Comparison of ENCODE assay signal across 25 mouse cellular contexts in genomic region chr11:85248151-85248550, GRCm38 (mm10). TPM values are rescaled to one million over a fixed set of nuclear protein-coding genes. Genes with fewer than 3 reads are reported as not detected.
A peak's percentile ranks its signal among the peaks of the same experiment; 100 is the strongest.
DNase-seq lines count a peak whose midpoint lies in the region; ATAC-seq and TF ChIP-seq lines count a peak whose summit lies in the region.
"Had no signal": no experiment of that assay in that cellular context is flagged by ENCODE, and none has a peak within 500 bp of the region (broad histone marks: within the 10 kb centered on the region; RNA-seq: fewer than 3 reads in every experiment).

No protein-coding gene starts in this region.

- H3K9ac ChIP-seq in ES-Bruce4 (ENCODE audit: low read depth, poor library complexity, severe bottlenecking) (no peak overlapping the region), ES-E14 (ENCODE audit: insufficient read depth, low read depth, low read length, poor library complexity, severe bottlenecking) (no peak overlapping the region; the same call in 1 of the 2 replicates)
- H3K9ac ChIP-seq: embryonic facial prominence, embryonic 13.5 days; embryonic facial prominence, embryonic 15.5 days; forebrain, embryonic 12.5 days had no signal

- no peak for TF ChIP-seq CTCF in ES-Bruce4 (IDR thresholded peaks at IDR 0.05; ENCODE audit: low read depth, low read length)

- H3K4me1 ChIP-seq in ES-Bruce4 (ENCODE audit: control insufficient read depth, insufficient read depth, low read length) (peaks cover 3% of the 10 kb centered on the region), ES-E14 (ENCODE audit: control insufficient read depth in 2 of 2, insufficient read depth in 2 of 2, low read length in 2 of 2, poor library complexity in 1 of 2) (peaks cover 0 to 12% of the 10 kb centered on the region in 2 experiments; a peak in 2 of 4 replicates)
- H3K4me1 ChIP-seq: embryonic facial prominence, embryonic 13.5 days; embryonic facial prominence, embryonic 15.5 days; forebrain, embryonic 10.5 days; forebrain, embryonic 12.5 days had no signal

- H3K36me3 ChIP-seq in ES-Bruce4 (ENCODE audit: control insufficient read depth, insufficient read depth, low read length, poor library complexity, severe bottlenecking) (no peaks in the 10 kb centered on the region), ES-E14 (ENCODE audit: control insufficient read depth, insufficient read depth, low read length, poor library complexity, severe bottlenecking) (no peaks in the 10 kb centered on the region)
- H3K36me3 ChIP-seq: embryonic facial prominence, embryonic 13.5 days; embryonic facial prominence, embryonic 15.5 days; forebrain, embryonic 10.5 days; forebrain, embryonic 12.5 days had no signal

- H3K27ac ChIP-seq in ES-Bruce4 (ENCODE audit: insufficient read depth, low read length) (peak overlapping the region; percentile 42; the same call in 1 of the 2 replicates), ES-E14 (ENCODE audit: insufficient read depth, low read depth, low read length, poor library complexity, severe bottlenecking) (peak overlapping the region; percentile 57)
- H3K27ac ChIP-seq: embryonic facial prominence, embryonic 13.5 days; embryonic facial prominence, embryonic 15.5 days; forebrain, embryonic 10.5 days; forebrain, embryonic 12.5 days had no signal

- in situ Hi-C loops in ES-E14 (cut with MboI; ENCODE audit: low sequenced_read_pairs in 2 of 2, unreplicated experiment in 2 of 2): no loop called here

- DNase-seq in ES-E14 (ENCODE audit: low read depth, low spot score) (no peak), ZHBTc4 (ENCODE audit: low read depth, low spot score) (peak; percentile 76)
- no peak for DNase-seq in kidney, adult 11 months
- no peak for DNase-seq in ovary, postnatal 36 days (ENCODE audit: low spot score)
- DNase-seq in kidney, postnatal 4 days: no peak
- DNase-seq: adrenal gland, adult 2 months; adrenal gland, postnatal 10 days; adrenal gland, postnatal 25 days; B cell, adult 2 months; cerebellum, adult 11-12 months; cerebellum, adult 2 months; cerebellum, adult 9-10 months; cerebellum, postnatal 10 days; cerebellum, postnatal 25 days had no signal

- TF ChIP-seq POLR2A in ES-Bruce4 (IDR thresholded peaks at IDR 0.05; ENCODE audit: insufficient read depth, low read length): no peak

- H3K27me3 ChIP-seq in ES-Bruce4 (ENCODE audit: control insufficient read depth, insufficient read depth, low read length, poor library complexity, severe bottlenecking): no peaks in the 10 kb centered on the region
- H3K27me3 ChIP-seq: CH12.LX; embryonic facial prominence, embryonic 13.5 days; embryonic facial prominence, embryonic 15.5 days; forebrain, embryonic 12.5 days had no signal

- peak; percentile 48 for ATAC-seq in megakaryocyte, adult 5-6 weeks (ENCODE audit: poor library complexity, severe bottlenecking)
- ATAC-seq: CD4-positive, CD25-positive, alpha-beta regulatory T cell, adult 4 months; forebrain, embryonic 14.5 days; forebrain, embryonic 16.5 days had no signal

- TF ChIP-seq EP300 in ES-Bruce4 (IDR thresholded peaks at IDR 0.05; ENCODE audit: insufficient read depth, low read depth, low read length): peak; percentile 62; the same call in 1 of the 2 replicates

- H3K4me3 ChIP-seq in ES-Bruce4 (ENCODE audit: low read depth, low read length): no peak overlapping the region
- H3K4me3 ChIP-seq in ES-E14 (ENCODE audit: insufficient read depth in 1 of 2, low read depth in 1 of 2, low read length in 2 of 2, poor library complexity in 1 of 2, severe bottlenecking in 1 of 2): no peak overlapping the region
- H3K4me3 ChIP-seq: embryonic facial prominence, embryonic 13.5 days; embryonic facial prominence, embryonic 15.5 days; erythroblast, embryonic 14.5 days; forebrain, embryonic 10.5 days; forebrain, embryonic 12.5 days had no signal

- H3K9me3 ChIP-seq in ES-Bruce4 (replicated peaks; ENCODE audit: control insufficient read depth, insufficient read depth, low read length, poor library complexity, severe bottlenecking): no peaks in the 10 kb centered on the region
- no peaks in the 10 kb centered on the region for H3K9me3 ChIP-seq in ES-E14 (ENCODE audit: control insufficient read depth, insufficient read depth, low read depth, low read length)
- H3K9me3 ChIP-seq: embryonic facial prominence, embryonic 13.5 days; embryonic facial prominence, embryonic 15.5 days; forebrain, embryonic 10.5 days; forebrain, embryonic 12.5 days had no signal

TF ChIP-seq in ES-E14, 5 proteins besides CTCF, POLR2A, EP300 and RAD21:
- TF ChIP-seq ZNF384 (IDR thresholded peaks at IDR 0.05; ENCODE audit: low read depth, low read length): no peak
- TF ChIP-seq MAFK (IDR thresholded peaks at IDR 0.05; ENCODE audit: insufficient read depth, low read depth, low read length): no peak
- TF ChIP-seq CHD2 (IDR thresholded peaks at IDR 0.05; ENCODE audit: low read depth, low read length): no peak
- no peak for TF ChIP-seq ZC3H11A (IDR thresholded peaks at IDR 0.05; ENCODE audit: borderline replicate concordance, low read depth, low read length)
- TF ChIP-seq HCFC1 (IDR thresholded peaks at IDR 0.05; ENCODE audit: borderline replicate concordance, insufficient read depth, low read length): no peak

RNA-seq across cellular contexts. Expression of gene Appbp2, which starts 13.2 kb away (rescaled TPM):
- 54.6 and 57.9 TPM in 2 replicates for polyA plus RNA-seq in ES-Bruce4 (2011; ENCODE audit: insufficient read depth, insufficient read length, low read depth, missing spikeins)
- total RNA-seq in ES-E14 (2012; rRNA removed): 23.6 and 37.2 TPM in 2 replicates
- total RNA-seq in megakaryocyte, adult 5-6 weeks (2015): 31.3 and 32.5 TPM in 2 replicates
- total RNA-seq in megakaryocyte, adult 5-6 weeks (2017): 20.7 and 25.5 TPM in 2 replicates
